7 mouse cellular contexts compared by ENCODE assay signal in the genomic region with DNA sequence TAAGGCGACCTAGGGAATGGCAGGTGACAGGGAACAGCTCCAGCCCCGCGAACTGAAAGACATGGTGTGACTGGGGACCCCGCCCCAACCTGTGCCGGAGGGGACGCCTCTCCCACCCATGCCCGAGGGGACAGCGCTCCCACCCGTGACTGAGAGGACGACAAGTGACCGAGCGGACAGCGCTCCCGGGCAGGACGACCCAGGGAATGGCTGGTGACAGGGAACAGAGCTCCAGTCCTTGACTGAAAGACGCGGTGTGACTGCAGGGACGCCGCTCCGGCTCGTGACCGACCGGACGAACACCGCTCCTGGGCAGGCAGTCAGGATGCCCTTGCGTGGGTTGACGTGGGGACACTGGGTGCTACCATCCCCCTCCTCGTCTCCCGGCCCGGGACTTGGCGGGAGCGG. TPM values are rescaled to one million over a fixed set of nuclear protein-coding genes. Genes with fewer than 3 reads are reported as not detected.
DNase-seq lines count a peak whose midpoint lies in the region; ATAC-seq lines count a peak whose summit lies in the region.

No protein-coding gene starts in this region.

- WGBS in hindbrain, embryonic 13.5 days, result 1% methylated on average over 32 of the region's 32 CpGs

- H3K27me3 ChIP-seq in hindbrain, embryonic 13.5 days, result no peaks in the 10 kb centered on the region

- peak overlapping the region; percentile 94 for H3K27ac ChIP-seq in hindbrain, embryonic 13.5 days

- peaks cover 4% of the 10 kb centered on the region for H3K36me3 ChIP-seq in hindbrain, embryonic 13.5 days

- no peaks in the 10 kb centered on the region for H3K9me3 ChIP-seq in hindbrain, embryonic 13.5 days

- peak overlapping the region; percentile 98 for H3K4me2 ChIP-seq in hindbrain, embryonic 13.5 days

- DNase-seq in Muller cell, postnatal 12 days (ENCODE audit: inconsistent ontology term), result peak; percentile 45
- DNase-seq in cerebellum, postnatal 10 days, result peak; percentile 63 to 73
- DNase-seq in gastrocnemius, adult 18-20 months (ENCODE audit: low spot score), result peak; percentile 48
- peak; percentile 11 to 21 for DNase-seq in layer of hippocampus, postnatal 25 days (ENCODE audit: extremely low spot score in 1 of 2, low spot score in 1 of 2)
- peak; percentile 51 for DNase-seq in lung, postnatal 10 days
- DNase-seq in retina, postnatal 7 days (ENCODE audit: low read depth, low spot score), result peak; percentile 28

- H3K4me1 ChIP-seq in hindbrain, embryonic 13.5 days (replicated peaks), result peaks cover 32% of the 10 kb centered on the region

- ATAC-seq in hindbrain, embryonic 13.5 days (ENCODE audit: low FRiP score), result peak; percentile 57; the same call in 1 of the 2 replicates

- H3K9ac ChIP-seq in hindbrain, embryonic 13.5 days, result peak overlapping the region; percentile 89

- H3K4me3 ChIP-seq in hindbrain, embryonic 13.5 days, result peak overlapping the region; percentile 79

RNA-seq across cellular contexts. Expression of a gene that starts 1.6 kb away (rescaled TPM):
- 100 to 1,000 TPM; 418 to 491 TPM for total RNA-seq in gastrocnemius, adult 18-20 months (2021)
- polyA plus RNA-seq in hindbrain, embryonic 13.5 days (2015; fragmentation: Nextera tagmentation; extraction: Ambion mirVana), result 241 and 254 TPM in 2 replicates
- total RNA-seq in layer of hippocampus, postnatal 25 days (2021), result 100 to 1,000 TPM; 149 to 159 TPM

RNA-seq across cellular contexts. Expression of a gene that starts 26.6 kb away (rescaled TPM):
- 1 to 10 TPM; 6.0 to 7.0 TPM for total RNA-seq in gastrocnemius, adult 18-20 months (2021)
- polyA plus RNA-seq in hindbrain, embryonic 13.5 days (2015; fragmentation: Nextera tagmentation; extraction: Ambion mirVana), result 151 and 154 TPM in 2 replicates
- 10 to 100 TPM; 55.7 to 58.0 TPM for total RNA-seq in layer of hippocampus, postnatal 25 days (2021)

RNA-seq across cellular contexts. Expression of a gene that starts 48.4 kb away (rescaled TPM):
- total RNA-seq in gastrocnemius, adult 18-20 months (2021), result not detected
- polyA plus RNA-seq in hindbrain, embryonic 13.5 days (2015; fragmentation: Nextera tagmentation; extraction: Ambion mirVana), result not detected in 2 replicates
- under 1 TPM; 0.22 to 0.38 TPM for total RNA-seq in layer of hippocampus, postnatal 25 days (2021)

RNA-seq across cellular contexts. Expression of a gene that starts 53.0 kb away (rescaled TPM):
- not detected for total RNA-seq in gastrocnemius, adult 18-20 months (2021)
- polyA plus RNA-seq in hindbrain, embryonic 13.5 days (2015; fragmentation: Nextera tagmentation; extraction: Ambion mirVana), result 9.6 TPM in 2 replicates
- 10 to 100 TPM; 22.8 to 23.6 TPM for total RNA-seq in layer of hippocampus, postnatal 25 days (2021)

Comparison
In these comparisons a context has a peak if more than half of its experiments do, and no peak if none do; other contexts are left out.
1. Peak in every context shown above with its lines: DNase-seq, ATAC-seq, H3K4me3 ChIP-seq and H3K27ac ChIP-seq.
2. DNase-seq: peak in every context shown above with its lines; median percentile 68 in cerebellum, postnatal 10 days; 51 in lung, postnatal 10 days; 48 in gastrocnemius, adult 18-20 months; 45 in Muller cell, postnatal 12 days; 28 in retina, postnatal 7 days; 16 in layer of hippocampus, postnatal 25 days.
3. RNA of a gene that starts 26.6 kb away (total RNA-seq): 55.7 to 58.0 TPM in layer of hippocampus, postnatal 25 days; 6.0 to 7.0 TPM in gastrocnemius, adult 18-20 months; every median in the first group is over 4 times any median in the second.